In genomic region chr3:96600639-96601250, GRCm38 (mm10) we compare ENCODE assay signal across 8 mouse cellular contexts. TPM values are rescaled to one million over a fixed set of nuclear protein-coding genes. Genes with fewer than 3 reads are reported as not detected.
DNase-seq lines count a peak whose midpoint lies in the region; ATAC-seq and TF ChIP-seq lines count a peak whose summit lies in the region.

TSS of gene Lix1l (plus strand) at chr3:96601149.

- peak; percentile 97 for DNase-seq in ES-E14 (ENCODE audit: low read depth, low spot score)
- DNase-seq in cerebellum, adult 11 months: peak; percentile 90
- peak; percentile 93 to 95 for DNase-seq in heart, postnatal 14 days
- DNase-seq in layer of hippocampus, adult 18-20 months (ENCODE audit: low spot score in 2 of 2): peak; percentile 96 to 97
- peak; percentile 86 for DNase-seq in lung, adult 2 months
- peak; percentile 93 for DNase-seq in testis, postnatal 10 days (ENCODE audit: low spot score)

- no peaks in the 10 kb centered on the region for H3K27me3 ChIP-seq in forebrain, embryonic 15.5 days
- no peaks in the 10 kb centered on the region for H3K27me3 ChIP-seq in neural tube, embryonic 15.5 days (replicated peaks)

- peak within 1 kb of the TSS; percentile 54 for H3K4me2 ChIP-seq in forebrain, embryonic 15.5 days (replicated peaks)
- H3K4me2 ChIP-seq in neural tube, embryonic 15.5 days: peak within 1 kb of the TSS; percentile 74

- no peaks in the 10 kb centered on the region for H3K36me3 ChIP-seq in ES-E14 (ENCODE audit: control insufficient read depth, insufficient read depth, low read length, poor library complexity, severe bottlenecking)
- no peaks in the 10 kb centered on the region for H3K36me3 ChIP-seq in forebrain, embryonic 15.5 days
- no peaks in the 10 kb centered on the region for H3K36me3 ChIP-seq in neural tube, embryonic 15.5 days

- H3K4me3 ChIP-seq in ES-E14 (ENCODE audit: insufficient read depth in 1 of 2, low read depth in 1 of 2, low read length in 2 of 2, poor library complexity in 1 of 2, severe bottlenecking in 1 of 2): peak within 1 kb of the TSS; percentile 68 to 82
- H3K4me3 ChIP-seq in forebrain, embryonic 15.5 days: peak within 1 kb of the TSS; percentile 86
- H3K4me3 ChIP-seq in lung, adult 2 months (replicated peaks; ENCODE audit: extremely low read depth, low read depth, low read length): peak within 1 kb of the TSS; percentile 74
- H3K4me3 ChIP-seq in neural tube, embryonic 15.5 days (replicated peaks): peak within 1 kb of the TSS; percentile 79

- peak; percentile 59; the same call in 1 of the 2 replicates for TF ChIP-seq POLR2A in lung, adult 2 months (IDR thresholded peaks at IDR 0.05; ENCODE audit: borderline replicate concordance, extremely low read depth, low read depth, low read length)

- no peak within 1 kb of the TSS for H3K27ac ChIP-seq in ES-E14 (ENCODE audit: insufficient read depth, low read depth, low read length, poor library complexity, severe bottlenecking)
- peak within 1 kb of the TSS; percentile 96 for H3K27ac ChIP-seq in forebrain, embryonic 15.5 days (replicated peaks)
- peak within 1 kb of the TSS; percentile 96 for H3K27ac ChIP-seq in neural tube, embryonic 15.5 days (replicated peaks)

- H3K9me3 ChIP-seq in ES-E14 (ENCODE audit: control insufficient read depth, insufficient read depth, low read depth, low read length): no peaks in the 10 kb centered on the region
- H3K9me3 ChIP-seq in forebrain, embryonic 15.5 days: no peaks in the 10 kb centered on the region
- H3K9me3 ChIP-seq in neural tube, embryonic 15.5 days (replicated peaks): no peaks in the 10 kb centered on the region

- H3K4me1 ChIP-seq in ES-E14 (ENCODE audit: control insufficient read depth in 2 of 2, insufficient read depth in 2 of 2, low read length in 2 of 2, poor library complexity in 1 of 2): peaks cover 4 to 11% of the 10 kb centered on the region in 2 experiments; a peak in 3 of 4 replicates
- H3K4me1 ChIP-seq in forebrain, embryonic 15.5 days: peaks cover 84% of the 10 kb centered on the region
- peaks cover 12% of the 10 kb centered on the region for H3K4me1 ChIP-seq in lung, adult 2 months (ENCODE audit: control insufficient read depth, insufficient read depth, low read length)
- H3K4me1 ChIP-seq in neural tube, embryonic 15.5 days: peaks cover 91% of the 10 kb centered on the region

- intact Hi-C loops in heart, postnatal 14 days (cut with DNase I): no loop called here

- peak within 1 kb of the TSS; percentile 70; the same call in 1 of the 2 replicates for H3K9ac ChIP-seq in ES-E14 (ENCODE audit: insufficient read depth, low read depth, low read length, poor library complexity, severe bottlenecking)
- peak within 1 kb of the TSS; percentile 94 for H3K9ac ChIP-seq in forebrain, embryonic 15.5 days (replicated peaks)
- peak within 1 kb of the TSS; percentile 94 for H3K9ac ChIP-seq in neural tube, embryonic 15.5 days (replicated peaks)

- TF ChIP-seq CTCF in lung, adult 2 months (IDR thresholded peaks at IDR 0.05; ENCODE audit: insufficient read depth, low read length): no peak

- peak; percentile 94 for ATAC-seq in forebrain, embryonic 15.5 days (replicated peaks)
- peak; percentile 92 for ATAC-seq in neural tube, embryonic 15.5 days (ENCODE audit: low FRiP score)

- in situ Hi-C loops in ES-E14 (cut with MboI; ENCODE audit: low sequenced_read_pairs in 2 of 2, unreplicated experiment in 2 of 2): no loop called here

- under 1% methylated on average over 25 of the region's 27 CpGs for WGBS in forebrain, embryonic 15.5 days
- under 1% methylated on average over 27 of the region's 27 CpGs for WGBS in lung, adult 2 months
- WGBS in neural tube, embryonic 15.5 days: under 1% methylated on average over 27 of the region's 27 CpGs

TF ChIP-seq in ES-E14, 5 proteins besides CTCF, POLR2A, EP300 and RAD21:
- TF ChIP-seq CHD2 (IDR thresholded peaks at IDR 0.05; ENCODE audit: low read depth, low read length): peak; percentile 69
- no peak for TF ChIP-seq MAFK (IDR thresholded peaks at IDR 0.05; ENCODE audit: insufficient read depth, low read depth, low read length)

RNA-seq across cellular contexts. Expression of gene Lix1l, which starts in this region (rescaled TPM):
- total RNA-seq in ES-E14 (2012; rRNA removed): 2.6 and 4.6 TPM in 2 replicates
- polyA plus RNA-seq in forebrain, embryonic 15.5 days (2015; fragmentation: Nextera tagmentation; extraction: Ambion mirVana): 5.0 and 6.4 TPM in 2 replicates
- total RNA-seq in heart, postnatal 14 days (2021): 10 to 100 TPM; 28.3 to 28.6 TPM
- 10 to 100 TPM; 30.9 to 33.0 TPM for total RNA-seq in layer of hippocampus, adult 18-20 months (2021)
- 20.6 and 34.4 TPM in 2 replicates for polyA plus RNA-seq in lung, adult 2 months (2012; rRNA removed)
- 5.6 and 6.3 TPM in 2 replicates for polyA plus RNA-seq in neural tube, embryonic 15.5 days (2015; fragmentation: Nextera tagmentation; extraction: Ambion mirVana)
